Mouse (Mus musculus) R1 (cell line): ENCODE results near the gene Gm20850.
"Not testable (repeated sequence)": the region's sequence is repeated elsewhere in the genome, so short reads cannot be mapped to it uniquely, and the experiment has no call there.

ENCODE experiments used
- DNase-seq: peaks from one replicate; pipeline ENCODE4 v3.0.0-alpha.2; 2018; ENCODE audit warnings: low read depth, low spot score

Gm20850 gene

GRCm38 (mm10) chrY:75715022-75715421 lies at the start of gene Gm20850:
Gene Gm20850 (plus strand): TSS chrY:75715322.
- DNase-seq: not testable (repeated sequence)
